Mouse (Mus musculus): ENCODE results near the gene Tmem256. TPM values are rescaled to one million over a fixed set of nuclear protein-coding genes. Genes with fewer than 3 reads are reported as not detected.
A peak's percentile ranks its signal among the peaks of the same experiment; 100 is the strongest.

Gene Tmem256
- total and polyA plus RNA-seq, 3 experiments = 185 to 327 (median 206) TPM

DNA sequence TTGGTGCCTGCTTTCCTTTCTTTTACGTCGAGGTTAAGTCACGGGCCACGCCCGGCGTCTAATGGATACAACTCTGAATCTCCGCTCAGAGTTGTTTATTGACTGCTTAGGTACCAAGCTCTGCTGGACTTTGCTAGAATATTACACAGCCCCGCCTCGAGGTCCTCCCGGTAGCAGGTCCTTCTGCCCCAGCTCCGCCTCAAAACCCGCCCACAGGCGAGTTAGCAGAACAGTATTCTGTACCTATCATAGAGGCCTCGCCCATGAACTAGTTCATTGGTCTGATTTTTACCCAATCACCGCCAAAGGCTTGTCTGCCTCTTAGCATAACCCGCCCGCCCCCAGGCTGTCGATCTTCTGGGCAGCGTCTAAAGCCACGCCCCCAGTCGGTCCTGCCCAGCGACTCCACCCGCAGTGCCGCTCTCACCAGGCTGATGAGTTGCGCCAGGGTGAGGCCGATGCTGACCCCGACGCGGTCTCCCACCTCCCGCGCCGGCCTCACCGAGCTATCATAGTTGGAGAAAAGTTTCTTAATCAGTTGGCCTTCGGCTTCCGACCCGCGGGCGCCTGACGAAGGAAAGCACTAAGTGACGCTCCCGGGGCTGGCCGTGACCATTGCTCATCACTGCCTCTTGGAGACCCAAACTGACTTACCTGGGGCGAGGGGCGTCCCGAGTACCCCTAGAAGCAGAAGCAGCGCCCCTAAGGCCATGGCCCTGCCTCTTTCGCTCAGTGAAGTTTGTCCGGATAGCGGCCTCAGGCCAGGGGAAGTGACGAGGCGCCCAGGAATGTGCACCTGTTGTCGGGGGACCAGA is 42.9 kb upstream of the Tmem256 start, which contains the start of gene Chrnb1 (continued):
- no peak for TF ChIP-seq SMC3 (IDR thresholded peaks at IDR 0.05; ENCODE audit: low read depth, low read length)
- TF ChIP-seq BHLHE40 (IDR thresholded peaks at IDR 0.05; ENCODE audit: low read depth, low read length) = peak; percentile 23; the same call in 1 of the 2 replicates
- peak; percentile 58; the same call in 1 of the 2 replicates for TF ChIP-seq TCF12 (IDR thresholded peaks at IDR 0.05; ENCODE audit: low read depth, low read length)
- TF ChIP-seq ETS1 (conservative IDR thresholded peaks at IDR 0.05; ENCODE audit: low read depth, low read length) = no peak
- TF ChIP-seq ZNF384 (IDR thresholded peaks at IDR 0.05; ENCODE audit: low read depth, low read length) = no peak
- TF ChIP-seq MAX (IDR thresholded peaks at IDR 0.05; ENCODE audit: low read length) = peak; percentile 66
- peak; percentile 85 for TF ChIP-seq POLR2A (IDR thresholded peaks at IDR 0.05; ENCODE audit: low read depth, low read length)
- TF ChIP-seq CTCF (conservative IDR thresholded peaks at IDR 0.05 in 1 of 2, IDR thresholded peaks at IDR 0.05 in 1 of 2; ENCODE audit: low read depth in 2 of 2, low read length in 2 of 2) = no peak
- peak; percentile 78 for TF ChIP-seq NELFE (IDR thresholded peaks at IDR 0.05; ENCODE audit: low read depth, low read length)
- peak; percentile 89; the same call in 1 of the 2 replicates for TF ChIP-seq ZMIZ1 (IDR thresholded peaks at IDR 0.05; ENCODE audit: low read depth, low read length)

DNA sequence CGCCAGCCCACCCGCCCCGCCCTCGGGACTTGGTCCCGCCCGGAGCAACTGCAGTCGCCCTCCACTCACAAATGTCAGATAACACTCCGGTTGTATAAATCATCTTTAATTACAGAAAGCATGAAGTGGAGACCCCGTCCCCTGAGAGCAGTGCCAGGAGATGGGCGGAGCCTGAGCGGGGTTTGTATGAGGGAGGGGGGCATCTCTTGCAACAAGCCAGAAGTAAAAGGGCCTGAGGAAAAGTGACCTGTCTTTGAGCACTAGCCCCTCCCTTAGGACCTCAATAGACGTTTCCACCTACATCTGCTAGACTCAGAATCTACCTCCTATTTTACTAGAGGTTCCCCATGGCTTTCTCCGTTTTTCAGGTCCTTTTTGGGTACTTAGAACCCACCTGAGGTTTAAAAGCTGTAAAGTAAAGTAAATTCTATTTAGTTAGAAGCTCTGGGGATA is 42.3 kb upstream of the Tmem256 start:
- Histone ChIP-seq H3K27ac (ENCODE audit: insufficient read depth, low read depth) (no peak overlapping the region), H3K4me1 (ENCODE audit: control insufficient read depth in 1 of 2, insufficient read depth in 2 of 2) (peaks cover 9 to 50% of the 10 kb centered on the region in 2 experiments), H3K79me2 (replicated peaks; ENCODE audit: control insufficient read depth, extremely low read depth, insufficient read depth, poor library complexity, severe bottlenecking) (no peaks in the 10 kb centered on the region), H3K4me2 (ENCODE audit: insufficient read depth, low read depth, poor library complexity, severe bottlenecking) (peak overlapping the region; percentile 58), H3K4me3 (replicated peaks in 1 of 3; ENCODE audit: low read depth in 2 of 3, low read length in 2 of 3, poor library complexity in 1 of 3) (peak overlapping the region; percentile 59 to 67 (median 61)), H3K9me3 (replicated peaks; ENCODE audit: low read length) (peaks cover 9% of the 10 kb centered on the region), H3K9ac (ENCODE audit: insufficient read depth, low read depth) (peak overlapping the region; percentile 66; the same call in 1 of the 2 replicates), H3K27me3 (replicated peaks) (peaks cover 7% of the 10 kb centered on the region), H3K36me3 (replicated peaks in 1 of 2; ENCODE audit: control insufficient read depth in 1 of 2, insufficient read depth in 1 of 2, low read length in 1 of 2) (peaks cover 0 to 6% of the 10 kb centered on the region in 2 experiments)
- TF ChIP-seq KAT2A (IDR thresholded peaks at IDR 0.05; ENCODE audit: insufficient replicate concordance, low read length) = 0 out of 2 replicates have a peak, but pooled peaks have one; percentile 10
- TF ChIP-seq NELFE (IDR thresholded peaks at IDR 0.05; ENCODE audit: low read depth, low read length) = no peak
- TF ChIP-seq RCOR1 (conservative IDR thresholded peaks at IDR 0.05; ENCODE audit: low read depth, low read length) = 0 out of 2 replicates have a peak, but pooled peaks have one; percentile 39
- no peak; the same call in 1 of the 2 replicates for TF ChIP-seq MAFK (IDR thresholded peaks at IDR 0.05; ENCODE audit: insufficient replicate concordance, low read length)
- TF ChIP-seq NRF1 (IDR thresholded peaks at IDR 0.05; ENCODE audit: low read depth, low read length) = 0 out of 2 replicates have a peak, but pooled peaks have one; percentile 2
- TF ChIP-seq MAZ (IDR thresholded peaks at IDR 0.05; ENCODE audit: low read depth, low read length) = 0 out of 2 replicates have a peak, but pooled peaks have one; percentile 11
- in situ Hi-C loops (cut with MboI; ENCODE audit: low pct_ligation_motif_present, low pct_unique_long_range_greater_than_20kb, low sequenced_read_pairs) = no loop called here
- no peak for DNase-seq (ENCODE audit: extremely low read depth)
- dilution Hi-C loops (cut with MboI; ENCODE audit: extremely low pct_ligation_motif_present, extremely low pct_unique_long_range_greater_than_20kb, low sequenced_read_pairs) = no loop called here

DNA sequence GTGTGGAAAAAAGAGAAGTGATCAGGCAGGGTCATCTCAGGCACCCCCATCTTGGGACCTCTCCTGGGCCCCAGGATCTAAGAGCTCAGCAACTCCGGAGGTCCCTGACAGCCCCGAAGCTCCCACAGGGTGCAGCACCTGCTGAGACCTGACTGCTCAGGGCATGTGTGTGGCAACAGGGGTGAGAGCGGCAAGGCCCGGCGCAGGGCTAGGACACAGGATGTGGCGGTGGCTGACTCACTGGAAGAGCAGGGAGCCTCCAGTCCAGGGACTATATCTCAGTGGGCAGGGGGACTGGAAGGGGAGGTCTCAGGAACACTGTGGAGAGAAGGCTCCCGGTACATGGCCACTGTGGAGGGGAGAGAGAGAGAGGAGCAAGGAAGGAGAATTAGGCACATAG is 40.4 kb upstream of the Tmem256 start:
- TF ChIP-seq ETS1 (conservative IDR thresholded peaks at IDR 0.05; ENCODE audit: low read depth, low read length) (no peak), IRF4 (IDR thresholded peaks at IDR 0.05; ENCODE audit: low read depth, low read length) (no peak), MAX (IDR thresholded peaks at IDR 0.05; ENCODE audit: low read length) (no peak), ELF1 (IDR thresholded peaks at IDR 0.05; ENCODE audit: low read depth, low read length) (no peak)
- Histone ChIP-seq H3K9ac (ENCODE audit: insufficient read depth, low read depth) (no peak overlapping the region), H3K9me3 (replicated peaks; ENCODE audit: low read length) (peaks cover 19% of the 10 kb centered on the region), H3K4me2 (ENCODE audit: insufficient read depth, low read depth, poor library complexity, severe bottlenecking) (no peak overlapping the region), H3K4me1 (ENCODE audit: control insufficient read depth in 1 of 2, insufficient read depth in 2 of 2) (peaks cover 9 to 58% of the 10 kb centered on the region in 2 experiments), H3K27me3 (replicated peaks) (peaks cover 24% of the 10 kb centered on the region), H3K4me3 (replicated peaks in 1 of 3; ENCODE audit: low read depth in 2 of 3, low read length in 2 of 3, poor library complexity in 1 of 3) (peak overlapping the region in 2 of 3 experiments; percentile 36 to 49), H3K27ac (ENCODE audit: insufficient read depth, low read depth) (no peak overlapping the region), H3K79me2 (replicated peaks; ENCODE audit: control insufficient read depth, extremely low read depth, insufficient read depth, poor library complexity, severe bottlenecking) (no peaks in the 10 kb centered on the region), H3K36me3 (replicated peaks in 1 of 2; ENCODE audit: control insufficient read depth in 1 of 2, insufficient read depth in 1 of 2, low read length in 1 of 2) (peaks cover 0 to 3% of the 10 kb centered on the region in 2 experiments)
- dilution Hi-C loops (cut with MboI; ENCODE audit: extremely low pct_ligation_motif_present, extremely low pct_unique_long_range_greater_than_20kb, low sequenced_read_pairs) (no loop called here), in situ Hi-C loops (cut with MboI; ENCODE audit: low pct_ligation_motif_present, low pct_unique_long_range_greater_than_20kb, low sequenced_read_pairs) (no loop called here)
- DNase-seq (ENCODE audit: extremely low read depth) = no peak

All from CH12.LX (cell line).